Mouse (Mus musculus): ENCODE results near the gene Tbc1d32. TPM values are rescaled to one million over a fixed set of nuclear protein-coding genes. Genes with fewer than 3 reads are reported as not detected.

Gene Tbc1d32
- polyA plus RNA-seq, 1 experiment from 2014 or later: 2.9 TPM

Other genes starting within 250 kb of the Tbc1d32 start
- 10.1 and 10.4 TPM in 2 replicates for gene Msl3l2, start 121.8 kb downstream of the Tbc1d32 start, polyA plus RNA-seq (2015; fragmentation: Nextera tagmentation; extraction: Ambion mirVana)
- gene Gja1, start 148.6 kb upstream of the Tbc1d32 start, polyA plus RNA-seq (2015; fragmentation: Nextera tagmentation; extraction: Ambion mirVana): 96.3 and 111 TPM in 2 replicates